16 mouse cellular contexts compared by ENCODE assay signal in the genomic region with DNA sequence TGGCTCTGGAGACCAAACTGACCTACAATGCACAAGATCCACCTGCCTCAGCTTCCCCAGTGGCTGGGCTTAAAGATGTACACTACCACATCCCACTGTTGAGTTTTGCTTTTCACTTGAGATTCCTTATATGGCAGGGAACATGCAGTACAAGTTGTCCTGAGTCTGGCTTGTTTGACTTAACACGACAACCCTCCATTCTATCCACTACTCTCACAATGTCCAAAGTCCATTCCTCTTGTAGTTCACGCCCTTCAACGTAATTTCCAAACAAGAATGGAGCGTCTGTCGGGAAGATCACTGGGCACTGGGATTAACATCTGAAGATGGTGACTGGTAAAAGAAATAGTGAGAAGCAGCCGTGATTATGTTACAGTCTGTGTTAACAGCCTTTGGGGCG.
"Had no signal": no experiment of that assay in that cellular context is flagged by ENCODE, and none has a peak within 500 bp of the region (broad histone marks: within the 10 kb centered on the region; RNA-seq: fewer than 3 reads in every experiment).

No protein-coding gene starts in this region.

- H3K9ac ChIP-seq: kidney, embryonic 15.5 days; liver, embryonic 14.5 days; midbrain, embryonic 12.5 days had no signal

- ATAC-seq: midbrain, embryonic 16.5 days had no signal

- H3K27ac ChIP-seq: kidney, embryonic 15.5 days; left cerebral cortex, adult 2 months; liver, embryonic 14.5 days; midbrain, embryonic 12.5 days had no signal

- H3K36me3 ChIP-seq: kidney, embryonic 15.5 days; midbrain, embryonic 12.5 days had no signal

- H3K4me1 ChIP-seq: midbrain, embryonic 12.5 days had no signal

- H3K9me3 ChIP-seq: kidney, embryonic 15.5 days; midbrain, embryonic 12.5 days had no signal

- H3K4me2 ChIP-seq: kidney, embryonic 15.5 days; liver, embryonic 11.5 days; midbrain, embryonic 12.5 days had no signal

- H3K4me3 ChIP-seq: kidney, embryonic 15.5 days; left cerebral cortex, adult 2 months; midbrain, embryonic 12.5 days had no signal

- DNase-seq: kidney, adult 11 months; kidney, adult 8-10 months; kidney, postnatal 10 days; kidney, postnatal 36 days; layer of hippocampus, postnatal 36 days; lung, adult 2 months; lung, postnatal 14 days; lung, postnatal 4 days; right cerebral cortex, postnatal 14 days; thymus, postnatal 25 days had no signal

- H3K27me3 ChIP-seq: kidney, embryonic 15.5 days; midbrain, embryonic 12.5 days had no signal
